Mouse (Mus musculus): ENCODE measurements around the gene Medag. TPM values are rescaled to one million over a fixed set of nuclear protein-coding genes. Genes with fewer than 3 reads are reported as not detected.

The Medag gene
- total RNA-seq, 1 experiment: not detected

DNA sequence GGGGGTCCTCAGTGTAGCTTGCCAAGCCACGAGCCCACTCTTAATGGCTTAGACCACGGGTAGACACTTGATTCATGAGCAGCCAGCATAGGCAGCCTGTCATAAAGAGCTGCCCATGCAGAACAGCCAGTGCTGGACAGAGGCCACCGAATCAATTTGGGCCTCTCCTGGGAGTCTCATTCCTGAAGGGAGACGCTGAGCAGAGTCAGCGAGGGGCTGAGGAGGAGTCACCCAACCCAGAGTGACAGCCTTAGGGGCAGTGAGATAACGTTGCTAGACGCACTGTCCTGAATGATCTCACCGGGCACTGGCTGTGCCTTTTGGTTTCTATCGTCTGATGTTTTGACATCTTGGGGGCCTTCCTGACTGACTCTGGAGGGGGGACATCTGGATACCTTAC is 38.3 kb upstream of the Medag start:
- Histone ChIP-seq H3K4me1 (ENCODE audit: control insufficient read depth in 2 of 2, insufficient read depth in 2 of 2, low read length in 2 of 2, poor library complexity in 1 of 2) (peaks cover 8 to 10% of the 10 kb centered on the region in 2 experiments), H3K4me3 (ENCODE audit: insufficient read depth in 1 of 2, low read depth in 1 of 2, low read length in 2 of 2, poor library complexity in 1 of 2, severe bottlenecking in 1 of 2) (no peak overlapping the region), H3K27ac (ENCODE audit: insufficient read depth, low read depth, low read length, poor library complexity, severe bottlenecking) (no peak overlapping the region), H3K9ac (ENCODE audit: insufficient read depth, low read depth, low read length, poor library complexity, severe bottlenecking) (no peak overlapping the region), H3K36me3 (ENCODE audit: control insufficient read depth, insufficient read depth, low read length, poor library complexity, severe bottlenecking) (no peaks in the 10 kb centered on the region), H3K9me3 (ENCODE audit: control insufficient read depth, insufficient read depth, low read depth, low read length) (no peaks in the 10 kb centered on the region)
- TF ChIP-seq ZNF384 (IDR thresholded peaks at IDR 0.05; ENCODE audit: low read depth, low read length): no peak
- no peak for TF ChIP-seq ZC3H11A (IDR thresholded peaks at IDR 0.05; ENCODE audit: borderline replicate concordance, low read depth, low read length)
- TF ChIP-seq CHD2 (IDR thresholded peaks at IDR 0.05; ENCODE audit: low read depth, low read length): no peak
- TF ChIP-seq HCFC1 (IDR thresholded peaks at IDR 0.05; ENCODE audit: borderline replicate concordance, insufficient read depth, low read length): no peak
- no peak for TF ChIP-seq MAFK (IDR thresholded peaks at IDR 0.05; ENCODE audit: insufficient read depth, low read depth, low read length)
- in situ Hi-C loops (cut with MboI; ENCODE audit: low sequenced_read_pairs in 2 of 2, unreplicated experiment in 2 of 2): no loop called here
- no peak for DNase-seq (ENCODE audit: low read depth, low spot score)

DNA sequence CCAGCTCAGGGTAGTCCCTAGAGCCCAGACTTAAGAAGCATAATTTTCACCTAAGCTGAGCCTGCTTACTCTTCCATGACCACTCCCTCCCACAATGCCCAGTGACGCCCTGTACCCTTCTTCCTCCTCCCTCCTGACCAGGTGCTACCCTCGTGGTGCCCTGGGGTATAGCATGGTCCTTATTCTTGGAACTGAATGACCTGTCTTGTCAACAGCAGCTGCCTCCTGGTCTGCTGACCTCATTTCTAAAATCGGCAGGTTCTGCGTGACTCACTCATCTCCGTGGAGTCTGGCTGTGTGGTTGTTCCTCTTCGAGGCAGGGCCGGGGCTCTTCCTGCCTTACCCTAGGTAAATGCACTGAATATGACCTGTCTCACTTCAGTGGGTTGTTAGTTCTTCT is 37.5 kb upstream of the Medag start:
- H3K4me1 ChIP-seq (ENCODE audit: control insufficient read depth in 2 of 2, insufficient read depth in 2 of 2, low read length in 2 of 2, poor library complexity in 1 of 2): peaks cover 8 to 10% of the 10 kb centered on the region in 2 experiments
- H3K4me3 ChIP-seq (ENCODE audit: insufficient read depth in 1 of 2, low read depth in 1 of 2, low read length in 2 of 2, poor library complexity in 1 of 2, severe bottlenecking in 1 of 2): no peak overlapping the region
- no peaks in the 10 kb centered on the region for H3K9me3 ChIP-seq (ENCODE audit: control insufficient read depth, insufficient read depth, low read depth, low read length)
- no peak for TF ChIP-seq CHD2 (IDR thresholded peaks at IDR 0.05; ENCODE audit: low read depth, low read length)
- no peak for TF ChIP-seq MAFK (IDR thresholded peaks at IDR 0.05; ENCODE audit: insufficient read depth, low read depth, low read length)
- no peak for TF ChIP-seq ZNF384 (IDR thresholded peaks at IDR 0.05; ENCODE audit: low read depth, low read length)
- TF ChIP-seq ZC3H11A (IDR thresholded peaks at IDR 0.05; ENCODE audit: borderline replicate concordance, low read depth, low read length): no peak
- no peak for TF ChIP-seq HCFC1 (IDR thresholded peaks at IDR 0.05; ENCODE audit: borderline replicate concordance, insufficient read depth, low read length)
- no peaks in the 10 kb centered on the region for H3K36me3 ChIP-seq (ENCODE audit: control insufficient read depth, insufficient read depth, low read length, poor library complexity, severe bottlenecking)
- no peak for DNase-seq (ENCODE audit: low read depth, low spot score)
- no peak overlapping the region for H3K27ac ChIP-seq (ENCODE audit: insufficient read depth, low read depth, low read length, poor library complexity, severe bottlenecking)
- no peak overlapping the region for H3K9ac ChIP-seq (ENCODE audit: insufficient read depth, low read depth, low read length, poor library complexity, severe bottlenecking)
- in situ Hi-C loops (cut with MboI; ENCODE audit: low sequenced_read_pairs in 2 of 2, unreplicated experiment in 2 of 2): no loop called here

DNA sequence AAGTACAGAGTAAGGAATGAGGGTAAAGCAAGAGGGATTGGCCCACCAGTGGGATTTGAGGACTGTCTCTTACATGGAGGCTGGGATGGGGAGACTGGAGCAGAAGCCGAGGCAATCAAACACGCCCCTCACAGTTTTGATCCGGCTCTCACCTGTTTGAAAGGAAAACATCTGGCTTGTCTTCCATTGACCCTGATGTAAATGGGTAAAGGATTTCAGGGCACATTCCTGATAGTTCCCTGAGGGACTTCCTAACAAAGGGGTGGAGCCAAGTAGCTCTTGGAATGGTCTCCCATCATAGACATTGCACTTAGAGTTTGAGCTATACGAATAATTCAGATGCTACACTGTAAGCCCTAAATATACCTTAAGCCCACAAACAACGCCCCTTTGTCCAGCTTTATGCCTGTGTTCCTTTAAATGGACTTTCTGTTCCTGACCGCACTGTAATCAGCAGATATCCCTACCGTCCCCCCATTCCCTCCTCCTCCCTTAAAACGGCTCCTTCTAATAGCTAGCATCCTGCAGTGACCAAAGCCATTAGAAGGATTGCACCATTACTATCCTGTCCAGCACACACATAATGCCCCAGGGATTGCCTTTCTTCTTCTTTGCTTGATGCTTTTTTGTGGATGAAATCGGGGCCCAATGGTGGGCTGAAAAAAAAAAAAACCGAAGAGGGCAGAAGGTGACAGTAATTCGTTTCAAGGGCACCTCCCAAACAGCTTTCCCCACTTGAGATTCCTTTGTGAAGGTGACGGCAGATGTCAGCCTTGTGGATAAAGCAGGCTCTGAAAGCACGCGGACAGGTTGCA is 36.3 kb upstream of the Medag start:
- peaks cover 8 to 12% of the 10 kb centered on the region in 2 experiments; a peak in 3 of 4 replicates for H3K4me1 ChIP-seq (ENCODE audit: control insufficient read depth in 2 of 2, insufficient read depth in 2 of 2, low read length in 2 of 2, poor library complexity in 1 of 2)
- H3K27ac ChIP-seq (ENCODE audit: insufficient read depth, low read depth, low read length, poor library complexity, severe bottlenecking): no peak overlapping the region
- no peaks in the 10 kb centered on the region for H3K9me3 ChIP-seq (ENCODE audit: control insufficient read depth, insufficient read depth, low read depth, low read length)
- TF ChIP-seq CHD2 (IDR thresholded peaks at IDR 0.05; ENCODE audit: low read depth, low read length) (no peak), ZNF384 (IDR thresholded peaks at IDR 0.05; ENCODE audit: low read depth, low read length) (peak; percentile 77)
- H3K9ac ChIP-seq (ENCODE audit: insufficient read depth, low read depth, low read length, poor library complexity, severe bottlenecking): peak overlapping the region; percentile 56; the same call in 1 of the 2 replicates
- in situ Hi-C loops (cut with MboI; ENCODE audit: low sequenced_read_pairs in 2 of 2, unreplicated experiment in 2 of 2): no loop called here
- H3K4me3 ChIP-seq (ENCODE audit: insufficient read depth in 1 of 2, low read depth in 1 of 2, low read length in 2 of 2, poor library complexity in 1 of 2, severe bottlenecking in 1 of 2): 0 out of 4 replicates have a peak overlapping the region, but pooled peaks of 1 of the 2 experiments have one; percentile 9
- DNase-seq (ENCODE audit: low read depth, low spot score): peak; percentile 60
- H3K36me3 ChIP-seq (ENCODE audit: control insufficient read depth, insufficient read depth, low read length, poor library complexity, severe bottlenecking): no peaks in the 10 kb centered on the region

DNA sequence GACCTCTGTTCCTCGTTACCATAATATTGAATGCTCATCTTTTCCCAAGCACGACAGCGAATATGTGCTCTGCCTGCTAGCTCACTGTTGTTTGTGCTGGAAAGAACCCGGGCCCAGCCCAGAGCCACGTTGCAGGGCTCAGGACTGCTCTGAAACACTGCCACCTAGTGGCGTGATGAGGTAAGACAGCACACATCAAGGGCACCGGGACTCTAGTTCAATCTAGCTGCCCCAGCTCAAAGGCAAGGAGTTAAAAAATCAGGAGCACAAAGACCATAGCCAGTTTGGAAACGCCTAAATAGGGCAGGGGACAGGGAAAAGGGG is 35.7 kb upstream of the Medag start:
- Histone ChIP-seq H3K9ac (ENCODE audit: insufficient read depth, low read depth, low read length, poor library complexity, severe bottlenecking) (peak overlapping the region; percentile 56; the same call in 1 of the 2 replicates), H3K27ac (ENCODE audit: insufficient read depth, low read depth, low read length, poor library complexity, severe bottlenecking) (no peak overlapping the region)

More for the DNA sequence above, 35.7 kb upstream of the Medag start:
- peak; percentile 98 for DNase-seq (ENCODE audit: low read depth, low spot score)
- in situ Hi-C loops (cut with MboI; ENCODE audit: low sequenced_read_pairs in 2 of 2, unreplicated experiment in 2 of 2): no loop called here
- H3K9me3 ChIP-seq (ENCODE audit: control insufficient read depth, insufficient read depth, low read depth, low read length): no peaks in the 10 kb centered on the region
- TF ChIP-seq ZC3H11A (IDR thresholded peaks at IDR 0.05; ENCODE audit: borderline replicate concordance, low read depth, low read length) (no peak), HCFC1 (IDR thresholded peaks at IDR 0.05; ENCODE audit: borderline replicate concordance, insufficient read depth, low read length) (0 out of 2 replicates have a peak, but pooled peaks have one; percentile 24)
- H3K4me3 ChIP-seq (ENCODE audit: insufficient read depth in 1 of 2, low read depth in 1 of 2, low read length in 2 of 2, poor library complexity in 1 of 2, severe bottlenecking in 1 of 2): 0 out of 4 replicates have a peak overlapping the region, but pooled peaks of 1 of the 2 experiments have one; percentile 9
- no peaks in the 10 kb centered on the region for H3K36me3 ChIP-seq (ENCODE audit: control insufficient read depth, insufficient read depth, low read length, poor library complexity, severe bottlenecking)
- H3K4me1 ChIP-seq (ENCODE audit: control insufficient read depth in 2 of 2, insufficient read depth in 2 of 2, low read length in 2 of 2, poor library complexity in 1 of 2): peaks cover 8 to 15% of the 10 kb centered on the region in 2 experiments; a peak in 3 of 4 replicates

All from ES-E14 (cell line).